Mouse (Mus musculus) hindbrain, embryonic 11.5 days (tissue): ENCODE data around the gene Zbtb20. TPM values are rescaled to one million over a fixed set of nuclear protein-coding genes. Genes with fewer than 3 reads are reported as not detected.

ENCODE experiments used
- ATAC-seq: fragments of 200-750 bp; cut with Nextera tagmentation; 2 replicates; pipeline ENCODE4 v1.8.0; 2017; ENCODE audit warnings: mild to moderate bottlenecking, moderate TSS enrichment, moderate library complexity; ENCODE audit not compliant: low FRiP score
- DNase-seq: peaks from one replicate; pipeline ENCODE4 v3.0.0-alpha.2; 2015; ENCODE audit warnings: low spot score
- H3K27ac ChIP-seq: fragments of 300-500 bp; sonication (generic); 2 replicates; pipeline ENCODE4 v1.5.1; 2014; ENCODE audit warnings: mild to moderate bottlenecking, low read depth, low read length
- H3K27me3 ChIP-seq: fragments of 300-500 bp; sonication (generic); 2 replicates; pipeline ENCODE4 v1.6.1; 2014; ENCODE audit warnings: mild to moderate bottlenecking, low read length, moderate library complexity, mixed read lengths; ENCODE audit not compliant: control insufficient read depth, insufficient read depth
- H3K36me3 ChIP-seq: fragments of 300-500 bp; sonication (generic); 2 replicates; pipeline ENCODE4 v1.6.1; 2014; ENCODE audit warnings: mild to moderate bottlenecking, low read length, moderate library complexity, mixed read lengths; ENCODE audit not compliant: control insufficient read depth, insufficient read depth
- H3K4me1 ChIP-seq: fragments of 300-500 bp; sonication (generic); replicated peaks from 2 replicates; pipeline ENCODE4 v1.6.1; 2014; ENCODE audit warnings: low read length, mixed read lengths; ENCODE audit not compliant: control insufficient read depth, insufficient read depth
- H3K4me2 ChIP-seq: fragments of 300-500 bp; sonication (generic); replicated peaks from 2 replicates; pipeline ENCODE4 v1.6.1; 2014; ENCODE audit warnings: mild to moderate bottlenecking, low read depth, low read length
- H3K4me3 ChIP-seq: fragments of 300-500 bp; sonication (generic); 2 replicates; pipeline ENCODE4 v1.5.1; 2014; ENCODE audit warnings: low read depth, low read length
- H3K9ac ChIP-seq: fragments of 300-500 bp; sonication (generic); 2 replicates; pipeline ENCODE4 v1.6.1; 2014; ENCODE audit warnings: low read depth, low read length
- H3K9me3 ChIP-seq: fragments of 300-500 bp; sonication (generic); 2 replicates; pipeline ENCODE4 v1.6.1; 2016; ENCODE audit warnings: low read length; ENCODE audit not compliant: control insufficient read depth
- WGBS: fragments of 180-500 bp; shearing (Covaris S2); extraction: QIAGEN DNeasy Blood & Tissue Kit; methylation state at CpG from one replicate; pipeline ENCODE4 v1.1.7; 2014; 5-methylcytosine and 5-hydroxymethylcytosine counted together
- polyA plus RNA-seq: library from polyadenylated mRNA; unstranded; fragments of >200 nt; fragmentation: Nextera tagmentation; extraction: Ambion mirVana; gene quantifications from 2 replicates; pipeline ENCODE4 v1.2.1, GENCODE M21; 2014

Zbtb20 gene
- polyA plus RNA-seq, 1 experiment from 2014 or later: 64.1 TPM

DNA sequence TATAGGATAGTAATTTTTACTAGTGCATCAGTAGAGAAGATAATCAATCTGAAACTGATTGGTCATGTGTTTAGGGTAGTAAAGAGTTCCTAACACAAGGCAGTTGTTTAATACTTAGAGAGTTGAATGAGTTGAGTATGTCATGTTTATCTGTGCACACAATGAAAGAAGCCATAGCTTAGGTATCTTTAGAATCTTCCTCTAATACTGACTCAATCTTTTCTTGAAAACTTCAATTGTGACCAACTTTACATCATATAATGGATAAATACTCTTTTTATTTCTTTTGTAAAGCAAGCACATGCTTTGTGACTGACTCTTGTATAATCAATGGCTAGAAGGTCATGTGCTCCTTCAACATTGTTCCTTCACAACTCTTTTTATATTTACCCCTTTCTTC lies 524.4 kb downstream of the Zbtb20 start:
- no peaks in the 10 kb centered on the region for H3K36me3 ChIP-seq
- no peak overlapping the region for H3K4me3 ChIP-seq
- H3K4me1 ChIP-seq: no peaks in the 10 kb centered on the region
- H3K9me3 ChIP-seq: no peaks in the 10 kb centered on the region
- H3K4me2 ChIP-seq: no peak overlapping the region
- DNase-seq (no peak), ATAC-seq (no peak)
- H3K27ac ChIP-seq: no peak overlapping the region
- H3K9ac ChIP-seq: no peak overlapping the region
- H3K27me3 ChIP-seq: no peaks in the 10 kb centered on the region

DNA sequence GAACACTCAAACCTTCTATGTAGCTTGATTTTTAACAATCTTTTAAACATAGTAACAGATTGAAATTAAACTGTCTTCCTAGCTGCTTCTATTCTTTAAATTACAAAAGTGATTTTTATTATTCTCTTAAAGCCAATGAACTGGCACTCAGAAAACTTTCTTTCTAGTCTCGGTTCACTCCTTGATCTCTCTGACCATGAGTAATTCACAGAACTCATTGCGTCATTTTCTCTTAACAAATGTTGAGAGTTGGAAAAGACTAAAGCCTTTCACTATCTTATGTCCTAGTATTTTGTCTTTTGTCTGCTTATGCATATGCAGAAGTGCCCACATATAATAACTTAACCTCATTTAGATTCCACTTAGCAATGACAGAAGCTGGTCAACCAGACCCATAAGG lies 525.3 kb downstream of the Zbtb20 start:
- no peak for DNase-seq
- WGBS: 97% methylated on average over 2 of the region's 2 CpGs

DNA sequence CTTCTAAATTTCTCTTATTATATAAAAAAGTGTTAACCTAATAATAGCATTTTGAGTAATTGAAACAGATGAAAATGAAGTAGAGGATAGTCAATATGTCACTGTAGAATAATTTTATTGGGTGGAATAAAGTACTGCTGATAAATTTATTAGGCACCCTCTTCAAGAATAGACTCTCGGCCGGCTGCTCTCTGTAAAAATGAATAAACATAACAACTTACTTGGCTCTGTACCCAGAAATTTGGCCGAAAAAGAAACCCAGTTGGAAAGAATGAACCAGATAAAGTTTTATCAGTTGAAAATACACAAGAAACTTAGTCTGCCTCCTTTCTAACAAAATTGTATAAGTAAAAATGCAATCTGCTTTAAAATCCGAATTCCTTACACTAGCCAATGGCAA lies 527.2 kb downstream of the Zbtb20 start:
- DNase-seq (no peak), ATAC-seq (no peak)
- Histone ChIP-seq H3K36me3 (no peaks in the 10 kb centered on the region), H3K4me1 (no peaks in the 10 kb centered on the region), H3K4me3 (no peak overlapping the region), H3K27me3 (no peaks in the 10 kb centered on the region), H3K4me2 (no peak overlapping the region), H3K27ac (no peak overlapping the region), H3K9me3 (no peaks in the 10 kb centered on the region), H3K9ac (no peak overlapping the region)
- WGBS: 91% methylated on average over 4 of the region's 4 CpGs

More for the DNA sequence above, 525.3 kb downstream of the Zbtb20 start:
- Histone ChIP-seq H3K4me1 (no peaks in the 10 kb centered on the region), H3K27ac (no peak overlapping the region), H3K27me3 (no peaks in the 10 kb centered on the region), H3K4me3 (no peak overlapping the region), H3K4me2 (no peak overlapping the region), H3K9me3 (no peaks in the 10 kb centered on the region), H3K9ac (no peak overlapping the region), H3K36me3 (no peaks in the 10 kb centered on the region)
- ATAC-seq: no peak

DNA sequence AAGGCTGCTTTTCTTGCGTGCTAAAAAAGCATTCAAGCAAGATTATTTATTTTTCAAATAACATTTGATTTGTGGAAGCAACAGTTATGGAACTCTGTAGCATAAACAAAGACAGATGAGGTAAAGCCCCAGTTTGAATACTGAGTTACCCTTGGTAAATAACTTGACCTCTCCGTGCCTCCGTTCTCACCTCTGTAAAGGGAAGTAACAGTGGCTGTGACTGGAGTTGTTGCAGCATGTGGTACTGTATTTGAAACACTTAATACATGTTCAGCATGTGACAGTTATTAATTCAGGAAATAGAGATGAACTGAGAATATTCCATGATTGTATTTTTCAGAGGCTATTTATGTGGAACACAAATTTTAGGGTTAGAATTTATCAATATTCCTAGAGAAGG lies 529.4 kb downstream of the Zbtb20 start:
- H3K27me3 ChIP-seq: no peaks in the 10 kb centered on the region
- H3K36me3 ChIP-seq: no peaks in the 10 kb centered on the region
- no peaks in the 10 kb centered on the region for H3K4me1 ChIP-seq
- 95% methylated on average over 3 of the region's 3 CpGs for WGBS
- ATAC-seq: no peak
- no peak overlapping the region for H3K4me3 ChIP-seq
- H3K4me2 ChIP-seq: no peak overlapping the region
- H3K27ac ChIP-seq: no peak overlapping the region
- no peak overlapping the region for H3K9ac ChIP-seq
- H3K9me3 ChIP-seq: no peaks in the 10 kb centered on the region
- no peak for DNase-seq

DNA sequence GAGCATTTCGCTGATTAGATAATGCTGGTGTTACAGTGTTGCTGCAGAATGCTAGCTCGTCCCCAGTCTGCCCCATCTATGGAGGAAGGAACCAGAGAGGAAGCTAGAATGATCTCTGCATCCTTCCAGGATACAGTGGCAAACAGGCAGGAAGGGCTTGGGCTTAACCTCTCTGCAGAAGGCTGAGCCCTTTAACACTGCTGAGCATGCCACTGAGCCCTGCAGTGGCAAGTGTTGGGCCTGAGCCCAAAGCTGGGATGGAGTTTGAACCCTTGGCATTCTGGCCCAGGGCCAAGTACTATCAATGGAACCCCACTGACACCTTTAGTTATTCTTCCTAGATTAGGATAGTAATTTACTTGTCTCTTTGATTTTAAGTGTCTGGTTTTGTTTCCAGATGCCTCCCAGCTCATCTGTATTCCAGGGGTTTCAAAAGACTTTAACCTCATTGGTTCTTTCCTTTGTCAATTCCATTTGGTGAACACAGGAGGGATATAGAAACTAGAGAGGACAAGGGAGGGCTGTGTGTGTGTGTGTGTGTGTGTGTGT lies 532.0 kb downstream of the Zbtb20 start:
- Histone ChIP-seq H3K27ac (no peak overlapping the region), H3K36me3 (no peaks in the 10 kb centered on the region), H3K9ac (no peak overlapping the region), H3K4me1 (no peaks in the 10 kb centered on the region), H3K4me3 (no peak overlapping the region), H3K27me3 (no peaks in the 10 kb centered on the region), H3K4me2 (no peak overlapping the region), H3K9me3 (no peaks in the 10 kb centered on the region)
- DNase-seq (no peak), ATAC-seq (no peak)
- 72% methylated on average over 2 of the region's 2 CpGs for WGBS

DNA sequence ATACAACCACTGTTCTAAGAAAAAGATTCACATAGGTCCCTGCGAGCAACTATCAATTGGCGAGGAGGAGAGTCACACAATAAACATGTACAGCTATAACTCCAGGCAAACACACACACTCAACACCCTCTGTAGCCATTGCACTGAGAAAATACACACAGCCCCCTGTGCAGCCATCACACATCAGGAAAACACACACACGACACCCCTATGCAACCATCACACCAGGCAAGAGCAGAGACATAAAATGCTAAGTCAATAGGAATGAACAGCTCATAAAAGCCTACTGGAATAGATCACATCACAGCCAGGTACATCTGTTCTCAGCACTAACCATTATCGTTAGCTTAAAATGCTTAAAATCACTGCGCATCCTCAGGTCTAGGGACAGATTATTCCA lies 532.9 kb downstream of the Zbtb20 start:
- H3K27me3 ChIP-seq: no peaks in the 10 kb centered on the region
- no peaks in the 10 kb centered on the region for H3K4me1 ChIP-seq
- DNase-seq (no peak), ATAC-seq (no peak)
- no peak overlapping the region for H3K4me2 ChIP-seq
- no peaks in the 10 kb centered on the region for H3K9me3 ChIP-seq
- H3K9ac ChIP-seq: no peak overlapping the region
- WGBS: 90% methylated on average over 5 of the region's 5 CpGs
- H3K27ac ChIP-seq: no peak overlapping the region
- H3K4me3 ChIP-seq: no peak overlapping the region
- H3K36me3 ChIP-seq: no peaks in the 10 kb centered on the region

DNA sequence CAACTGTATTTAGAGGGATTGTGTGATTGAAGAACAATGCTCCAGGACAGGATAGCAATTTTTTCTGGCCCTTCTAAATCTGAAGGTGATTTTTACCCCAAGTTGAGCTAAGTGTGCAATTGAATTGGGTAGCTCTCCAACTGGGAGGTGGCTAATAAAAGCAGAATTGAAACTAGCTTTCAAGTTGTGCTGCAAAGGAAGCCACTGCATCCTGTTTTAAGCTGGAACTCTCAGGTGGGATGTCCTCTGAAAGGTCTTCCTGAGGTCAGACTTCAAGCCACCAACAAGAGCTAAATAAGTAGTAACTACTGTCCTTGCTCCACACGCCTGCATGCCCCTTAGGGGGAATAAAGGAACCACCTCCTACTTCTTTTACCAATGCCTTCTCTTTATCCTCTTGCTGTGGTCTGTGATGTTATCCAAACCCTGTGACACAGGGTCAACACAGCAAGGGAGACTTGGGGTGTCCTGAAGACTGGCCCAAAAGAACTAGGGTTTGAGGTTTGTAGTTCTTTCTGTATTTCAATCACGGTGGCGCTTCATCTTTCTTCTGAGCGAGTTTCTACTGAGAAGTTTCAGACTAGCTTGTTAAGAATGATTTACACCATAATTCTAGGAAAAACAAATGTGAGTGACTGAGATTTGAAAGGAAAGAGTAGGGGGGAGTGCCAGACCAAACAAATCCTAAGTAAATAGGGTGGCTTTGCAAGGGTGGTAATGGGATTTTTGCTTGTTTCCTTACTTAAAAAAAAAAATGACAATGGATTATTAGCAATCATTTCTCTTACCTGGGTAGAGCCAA lies 533.6 kb downstream of the Zbtb20 start:
- H3K9ac ChIP-seq: no peak overlapping the region
- WGBS: 81% methylated on average over 4 of the region's 4 CpGs
- no peak overlapping the region for H3K4me3 ChIP-seq
- no peaks in the 10 kb centered on the region for H3K27me3 ChIP-seq
- no peak overlapping the region for H3K27ac ChIP-seq
- H3K4me2 ChIP-seq: no peak overlapping the region
- DNase-seq: no peak
- H3K36me3 ChIP-seq: no peaks in the 10 kb centered on the region
- H3K9me3 ChIP-seq: no peaks in the 10 kb centered on the region
- ATAC-seq: no peak
- no peaks in the 10 kb centered on the region for H3K4me1 ChIP-seq

DNA sequence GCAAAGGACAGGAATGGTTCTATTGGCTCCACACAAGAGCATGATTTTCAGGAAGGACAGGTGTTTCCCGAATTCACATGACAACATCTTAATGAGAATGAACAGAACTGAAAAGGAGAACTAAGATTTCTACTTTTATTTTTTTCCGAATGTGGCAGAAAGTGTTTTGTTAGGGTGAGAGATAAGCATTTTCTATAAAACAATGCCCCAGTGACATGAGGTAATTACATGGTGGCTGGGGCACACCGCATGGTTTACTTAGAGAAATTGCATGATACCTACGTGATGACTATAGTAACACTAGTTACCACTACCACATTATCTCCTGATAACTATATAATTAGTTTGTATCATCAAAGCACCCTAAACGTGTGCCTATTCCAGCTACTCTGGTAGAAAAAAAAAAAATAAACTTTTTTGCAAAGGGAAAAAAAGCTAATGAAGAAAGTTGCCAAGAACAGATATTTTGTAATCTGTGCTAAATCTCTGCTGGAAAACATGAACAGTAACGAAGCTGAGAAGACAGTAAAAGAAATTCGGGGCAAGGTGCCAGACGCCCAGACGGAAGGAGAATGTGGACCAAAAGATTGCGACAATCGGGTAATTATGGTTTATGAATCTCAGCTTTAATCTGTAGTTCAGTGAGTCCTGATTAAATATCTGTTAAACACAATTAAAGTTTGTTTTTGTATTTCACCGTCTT lies 534.4 kb downstream of the Zbtb20 start:
- Histone ChIP-seq H3K9ac (no peak overlapping the region), H3K27me3 (no peaks in the 10 kb centered on the region), H3K9me3 (no peaks in the 10 kb centered on the region), H3K36me3 (no peaks in the 10 kb centered on the region), H3K4me2 (no peak overlapping the region), H3K27ac (no peak overlapping the region), H3K4me1 (no peaks in the 10 kb centered on the region), H3K4me3 (no peak overlapping the region)
- 91% methylated on average over 12 of the region's 12 CpGs for WGBS
- no peak for DNase-seq
- no peak for ATAC-seq

DNA sequence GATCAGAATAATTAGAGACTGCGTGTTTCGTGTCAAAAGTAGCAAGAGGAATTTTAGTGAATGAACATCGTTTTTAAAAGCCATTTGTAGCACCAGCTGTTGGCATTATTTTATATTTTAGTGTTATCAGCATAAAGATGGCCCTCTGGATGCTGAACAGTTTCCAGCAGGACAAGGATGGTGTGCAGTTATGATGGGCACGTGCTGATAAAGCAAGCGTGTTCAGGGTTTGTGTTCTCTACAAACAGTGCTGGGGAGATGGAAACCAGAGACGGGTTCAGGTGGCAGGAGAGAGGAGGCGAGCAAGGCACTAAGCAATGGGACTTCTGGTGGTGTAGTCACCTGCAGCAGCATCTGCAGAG lies 534.9 kb downstream of the Zbtb20 start:
- H3K4me1 ChIP-seq: no peaks in the 10 kb centered on the region
- 85% methylated on average over 7 of the region's 7 CpGs for WGBS
- no peak for ATAC-seq
- H3K36me3 ChIP-seq: no peaks in the 10 kb centered on the region
- DNase-seq: no peak
- H3K9me3 ChIP-seq: no peaks in the 10 kb centered on the region
- H3K27ac ChIP-seq: no peak overlapping the region
- H3K9ac ChIP-seq: no peak overlapping the region
- H3K4me3 ChIP-seq: no peak overlapping the region
- H3K4me2 ChIP-seq: no peak overlapping the region
- no peaks in the 10 kb centered on the region for H3K27me3 ChIP-seq
